Comparison of ENCODE assay signal across 17 mouse cellular contexts in the genomic region with DNA sequence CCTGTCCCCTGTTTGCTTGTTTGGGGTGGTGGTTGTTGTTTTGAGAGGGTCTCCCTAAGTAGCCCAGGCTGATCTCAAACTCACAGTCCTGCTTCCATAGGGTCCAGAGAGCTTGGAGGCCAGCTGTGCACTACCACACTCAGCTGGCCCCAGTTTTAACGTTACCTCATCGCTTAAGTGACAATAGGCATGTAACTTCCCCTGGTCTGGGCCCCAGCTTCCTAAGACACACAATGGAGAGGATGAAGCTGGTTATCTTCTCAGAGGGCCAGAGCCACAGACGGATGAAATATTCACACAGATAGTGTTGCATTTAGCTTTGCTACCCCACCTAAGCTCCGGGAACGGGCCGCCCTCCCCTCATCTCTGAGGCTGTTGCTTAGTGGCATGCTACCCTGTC. TPM values are rescaled to one million over a fixed set of nuclear protein-coding genes. Genes with fewer than 3 reads are reported as not detected.
DNase-seq lines count a peak whose midpoint lies in the region; ATAC-seq lines count a peak whose summit lies in the region.
"Had no signal": no experiment of that assay in that cellular context is flagged by ENCODE, and none has a peak within 500 bp of the region (broad histone marks: within the 10 kb centered on the region; RNA-seq: fewer than 3 reads in every experiment).

No protein-coding gene starts in this region.

- H3K27ac ChIP-seq in kidney, embryonic 15.5 days, result peak overlapping the region; percentile 46
- H3K27ac ChIP-seq in heart, embryonic 11.5 days (ENCODE audit: low read depth, low read length), result peak overlapping the region; percentile 50
- H3K27ac ChIP-seq in limb, embryonic 15.5 days, result peak overlapping the region; percentile 50
- H3K27ac ChIP-seq: forebrain, embryonic 12.5 days; hindbrain, embryonic 12.5 days; neural tube, embryonic 13.5 days had no signal

- H3K4me3 ChIP-seq in kidney, embryonic 15.5 days (replicated peaks), result no peak overlapping the region
- no peak overlapping the region for H3K4me3 ChIP-seq in heart, embryonic 11.5 days (ENCODE audit: low read depth, low read length)
- no peak overlapping the region for H3K4me3 ChIP-seq in limb, embryonic 15.5 days
- H3K4me3 ChIP-seq: forebrain, embryonic 12.5 days; hindbrain, embryonic 12.5 days; neural tube, embryonic 13.5 days had no signal

- no peaks in the 10 kb centered on the region for H3K36me3 ChIP-seq in kidney, embryonic 15.5 days
- 0 out of 2 replicates have a peak, but pooled peaks cover 2% of the 10 kb centered on the region for H3K36me3 ChIP-seq in heart, embryonic 11.5 days (ENCODE audit: control insufficient read depth, insufficient read depth, low read length)
- 0 out of 2 replicates have a peak, but pooled peaks cover 9% of the 10 kb centered on the region for H3K36me3 ChIP-seq in limb, embryonic 15.5 days
- H3K36me3 ChIP-seq: forebrain, embryonic 12.5 days; hindbrain, embryonic 12.5 days; neural tube, embryonic 13.5 days had no signal

- no peak for DNase-seq in kidney, postnatal 36 days
- peak; percentile 28 to 39 for DNase-seq in lung, postnatal 4 days
- no peak for DNase-seq in cerebellum, postnatal 4 days (ENCODE audit: low spot score in 2 of 2)
- no peak for DNase-seq in adrenal gland, postnatal 14 days
- DNase-seq: cerebellum, adult 8-10 months; gastrocnemius, postnatal 10 days; kidney, adult 11 months; right cerebral cortex, adult 18-20 months; thymus, postnatal 25 days had no signal

- H3K9ac ChIP-seq in kidney, embryonic 15.5 days, result no peak overlapping the region
- H3K9ac ChIP-seq in heart, embryonic 11.5 days (ENCODE audit: low read depth, low read length), result peak overlapping the region; percentile 43; the same call in 1 of the 2 replicates
- H3K9ac ChIP-seq in limb, embryonic 15.5 days, result no peak overlapping the region
- H3K9ac ChIP-seq: forebrain, embryonic 12.5 days; hindbrain, embryonic 12.5 days; neural tube, embryonic 13.5 days had no signal

- H3K4me2 ChIP-seq in kidney, embryonic 15.5 days, result no peak overlapping the region
- H3K4me2 ChIP-seq in heart, embryonic 11.5 days, result peak overlapping the region; percentile 73
- no peak overlapping the region for H3K4me2 ChIP-seq in limb, embryonic 15.5 days
- H3K4me2 ChIP-seq: forebrain, embryonic 12.5 days; hindbrain, embryonic 12.5 days; neural tube, embryonic 13.5 days had no signal

- ATAC-seq in kidney, embryonic 15.5 days (replicated peaks; ENCODE audit: low FRiP score), result no peak
- no peak for ATAC-seq in heart, embryonic 11.5 days (replicated peaks; ENCODE audit: insufficient number of reproducible peaks, low FRiP score, low TSS enrichment)
- ATAC-seq in limb, embryonic 15.5 days (ENCODE audit: insufficient number of reproducible peaks, low FRiP score, low TSS enrichment, low read depth), result no peak
- ATAC-seq: CD4-positive, CD25-positive, alpha-beta regulatory T cell, adult 4 months; midbrain, embryonic 16.5 days had no signal

- H3K9me3 ChIP-seq in kidney, embryonic 15.5 days (replicated peaks), result no peaks in the 10 kb centered on the region
- no peaks in the 10 kb centered on the region for H3K9me3 ChIP-seq in heart, embryonic 11.5 days (replicated peaks; ENCODE audit: control insufficient read depth, low read length)
- H3K9me3 ChIP-seq in limb, embryonic 15.5 days, result no peaks in the 10 kb centered on the region
- H3K9me3 ChIP-seq: forebrain, embryonic 12.5 days; hindbrain, embryonic 12.5 days; neural tube, embryonic 13.5 days had no signal

- peaks cover 56% of the 10 kb centered on the region for H3K4me1 ChIP-seq in kidney, embryonic 15.5 days
- peaks cover 59% of the 10 kb centered on the region for H3K4me1 ChIP-seq in heart, embryonic 11.5 days (ENCODE audit: control insufficient read depth, insufficient read depth, low read length)
- H3K4me1 ChIP-seq in limb, embryonic 15.5 days, result peaks cover 78% of the 10 kb centered on the region

- H3K27me3 ChIP-seq in kidney, embryonic 15.5 days, result peaks cover 50% of the 10 kb centered on the region
- no peaks in the 10 kb centered on the region for H3K27me3 ChIP-seq in heart, embryonic 11.5 days (ENCODE audit: control insufficient read depth, insufficient read depth, low read length)
- H3K27me3 ChIP-seq in limb, embryonic 15.5 days, result no peaks in the 10 kb centered on the region; the same call in 1 of the 2 replicates

- WGBS in kidney, embryonic 15.5 days, result 72% methylated on average over 6 of the region's 6 CpGs
- WGBS in heart, embryonic 11.5 days (ENCODE audit: insufficient replicate concordance), result 45% methylated on average over 6 of the region's 6 CpGs
- WGBS in limb, embryonic 15.5 days, result 71% methylated on average over 6 of the region's 6 CpGs

RNA-seq across cellular contexts. Expression of gene Cavin1, which starts 4.9 kb away (rescaled TPM):
- 131 and 150 TPM in 2 replicates for polyA plus RNA-seq in kidney, embryonic 15.5 days (2015; fragmentation: Nextera tagmentation; extraction: Ambion mirVana)
- 113 and 175 TPM in 2 replicates for polyA plus RNA-seq in heart, embryonic 11.5 days (2014; fragmentation: Nextera tagmentation; extraction: Ambion mirVana)
- polyA plus RNA-seq in limb, embryonic 15.5 days (2015; fragmentation: Nextera tagmentation; extraction: Ambion mirVana), result 368 and 413 TPM in 2 replicates
- total RNA-seq in adrenal gland, postnatal 14 days (2021), result 290 and 306 TPM in 2 replicates

RNA-seq across cellular contexts. Expression of gene Stat3, which starts 26.4 kb away (rescaled TPM):
- polyA plus RNA-seq in kidney, embryonic 15.5 days (2015; fragmentation: Nextera tagmentation; extraction: Ambion mirVana), result 44.8 and 45.1 TPM in 2 replicates
- 45.0 and 49.0 TPM in 2 replicates for polyA plus RNA-seq in heart, embryonic 11.5 days (2014; fragmentation: Nextera tagmentation; extraction: Ambion mirVana)
- 72.9 and 85.2 TPM in 2 replicates for polyA plus RNA-seq in limb, embryonic 15.5 days (2015; fragmentation: Nextera tagmentation; extraction: Ambion mirVana)
- 75.1 and 82.4 TPM in 2 replicates for total RNA-seq in adrenal gland, postnatal 14 days (2021)

RNA-seq across cellular contexts. Expression of gene Atp6v0a1, which starts 43.5 kb away (rescaled TPM):
- polyA plus RNA-seq in kidney, embryonic 15.5 days (2015; fragmentation: Nextera tagmentation; extraction: Ambion mirVana), result 36.1 and 46.0 TPM in 2 replicates
- polyA plus RNA-seq in heart, embryonic 11.5 days (2014; fragmentation: Nextera tagmentation; extraction: Ambion mirVana), result 57.1 and 62.2 TPM in 2 replicates
- 39.5 and 43.6 TPM in 2 replicates for polyA plus RNA-seq in limb, embryonic 15.5 days (2015; fragmentation: Nextera tagmentation; extraction: Ambion mirVana)
- total RNA-seq in adrenal gland, postnatal 14 days (2021), result 91.3 and 111 TPM in 2 replicates

Comparison
In these comparisons a context has a peak if more than half of its experiments do, and no peak if none do; other contexts are left out.
1. DNase-seq: peak in lung, postnatal 4 days (2 of 2); none in kidney, postnatal 36 days (0 of 2), cerebellum, postnatal 4 days (0 of 2) and adrenal gland, postnatal 14 days (single experiment).
2. Peak in every context shown above with its lines, with median percentiles within 50 percentile points of each other: H3K27ac ChIP-seq.